Mouse (Mus musculus) embryonic fibroblast, embryonic 13.5 days (primary cell): ENCODE measurements around the gene Fam53b.

ENCODE experiments used
- CTCF ChIP-seq: IDR thresholded peaks from 2 replicates; pipeline ENCODE4 v1.5.1; 2011; ENCODE audit warnings: mild to moderate bottlenecking, control low read depth, low read length, moderate library complexity, borderline replicate concordance; ENCODE audit not compliant: insufficient read depth
- POLR2A ChIP-seq: IDR thresholded peaks from 2 replicates; pipeline ENCODE4 v1.6.1; 2011; ENCODE audit warnings: low read depth, mild to moderate bottlenecking, control low read depth, low read length, moderate library complexity

DNA sequence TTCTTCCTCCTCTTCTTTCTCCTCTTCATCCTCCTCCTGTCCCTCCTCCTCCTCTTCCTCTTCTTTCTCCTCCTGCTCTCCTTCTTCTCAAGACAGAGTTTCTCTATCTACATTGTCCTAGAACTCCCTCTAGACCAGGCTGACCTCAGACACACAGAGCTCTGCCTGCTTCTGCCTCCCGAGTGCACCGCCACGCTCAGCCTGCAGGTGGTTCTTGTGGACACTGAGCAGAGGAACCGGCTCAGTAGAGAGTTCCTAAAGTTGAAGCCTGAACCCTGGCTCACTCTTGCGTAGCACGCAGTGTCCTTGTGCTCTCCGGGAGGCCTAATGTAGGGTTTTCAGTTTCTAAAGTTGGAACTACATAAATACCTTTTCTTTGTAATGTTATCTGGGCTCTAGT is 108.6 kb downstream of the Fam53b start:
- TF ChIP-seq CTCF = peak; percentile 18; the same call in 1 of the 2 replicates
- TF ChIP-seq POLR2A = no peak
